Mouse (Mus musculus) erythroblast, adult 5-6 weeks (primary cell): Measurements from ENCODE around the gene Ccdc36. TPM values are rescaled to one million over a fixed set of nuclear protein-coding genes. Genes with fewer than 3 reads are reported as not detected.

ENCODE experiments used
- ATAC-seq: replicated peaks from 2 replicates; pipeline ENCODE4 v1.8.0; 2016; ENCODE audit warnings: moderate number of reproducible peaks, mild to moderate bottlenecking, moderate TSS enrichment, inconsistent platforms; ENCODE audit not compliant: poor library complexity, low FRiP score, severe bottlenecking
- total RNA-seq, 2 experiments: library from RNA; stranded (forward) in 1 of 2; stranded (reverse) in 1 of 2; fragments of 150-400 nt in 1 of 2; fragments of 200-764, 138-1000 nt in 1 of 2; gene quantifications; 2 replicates each; pipeline versions ENCODE4 v1.2.3 to v1.2.4; 2015 to 2017; ENCODE audit warnings: low replicate concordance in 2 of 2

Ccdc36 gene
- total RNA-seq, 2 experiments from 2014 or later = not detected

DNA sequence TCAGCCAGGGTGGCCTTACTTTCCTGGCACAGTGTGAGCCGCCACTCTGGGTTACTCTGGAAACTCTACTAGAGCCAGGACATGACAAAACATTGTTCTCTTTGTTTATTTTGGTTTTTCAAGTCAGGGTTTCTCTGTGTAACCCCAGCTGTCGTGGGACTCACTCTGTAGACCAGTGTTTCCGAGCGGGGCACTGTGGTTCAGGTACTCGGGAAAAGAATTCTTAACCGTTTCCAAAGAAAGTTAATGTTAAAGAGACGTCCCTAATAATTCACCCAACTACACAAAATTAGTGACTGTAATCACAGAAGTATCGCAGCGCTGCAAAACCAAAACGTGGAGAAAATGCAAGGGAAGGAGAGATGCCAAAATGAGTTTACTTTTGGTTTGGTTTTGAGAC is 39.7 kb downstream of the Ccdc36 start:
- ATAC-seq = no peak

DNA sequence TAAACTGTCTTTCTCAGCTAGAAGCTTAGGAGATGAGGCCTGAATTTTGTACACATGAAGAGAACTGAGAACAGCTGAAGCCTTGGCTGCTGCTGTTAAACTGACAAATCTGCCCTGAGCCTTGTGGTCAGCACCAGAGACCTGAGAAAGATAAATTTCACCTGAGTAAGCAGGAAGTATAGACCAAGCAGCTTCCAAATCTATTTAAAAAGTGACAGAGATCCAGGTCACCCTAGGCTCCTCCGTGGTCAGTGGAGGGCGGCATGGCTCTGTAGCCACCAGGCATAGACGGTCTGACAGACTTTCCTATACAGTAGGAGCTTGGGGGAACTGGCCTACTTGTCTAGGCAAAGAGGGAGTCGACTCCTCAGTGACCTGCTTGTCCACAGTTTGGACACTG is 41.5 kb downstream of the Ccdc36 start:
- no peak for ATAC-seq

GRCm38 (mm10) chr9:108385006-108385405 is 43.3 kb downstream of the Ccdc36 start:
- no peak for ATAC-seq

DNA sequence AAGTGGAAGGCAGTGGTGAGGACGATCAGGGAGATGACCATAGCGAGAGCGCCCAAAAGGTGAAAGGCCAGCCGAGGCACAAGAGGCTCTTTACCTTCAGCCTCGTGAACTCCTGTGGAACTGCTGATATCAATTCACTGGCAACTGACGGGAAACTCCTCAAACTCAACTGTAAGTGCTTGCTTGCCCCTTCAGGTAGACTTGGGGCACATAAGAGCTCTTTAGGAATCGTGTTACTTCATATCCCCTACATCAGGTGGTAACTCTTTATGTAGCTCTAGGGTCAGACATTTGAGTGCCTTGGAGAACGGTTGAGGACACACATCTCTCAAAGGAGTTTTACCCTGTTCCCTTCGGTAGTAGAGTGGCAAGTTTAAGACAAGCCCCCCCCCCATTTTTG is 46.9 kb downstream of the Ccdc36 start:
- no peak for ATAC-seq

DNA sequence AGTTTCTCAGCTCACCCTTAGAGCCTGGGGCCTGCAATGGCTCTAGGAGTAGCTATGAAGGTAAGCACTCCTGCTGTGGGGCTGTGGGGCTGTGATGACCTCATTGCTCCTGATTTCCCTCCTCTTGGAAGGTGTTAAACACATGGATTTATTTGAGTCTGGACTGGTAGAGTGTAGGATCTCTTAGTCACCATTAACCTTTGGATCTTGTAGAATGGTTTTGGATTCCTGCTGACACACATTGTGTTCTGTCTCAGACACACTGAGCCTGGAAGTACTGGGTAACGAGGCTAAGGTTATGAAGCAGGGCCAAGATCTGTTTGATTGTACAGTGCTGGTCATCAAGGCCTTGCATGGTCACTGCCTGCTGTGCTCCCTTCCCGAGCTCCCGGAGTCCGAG is 49.0 kb downstream of the Ccdc36 start:
- ATAC-seq = no peak

GRCm38 (mm10) chr9:108378736-108379135 is 49.5 kb downstream of the Ccdc36 start:
- no peak for ATAC-seq

- ATAC-seq = no peak
Observed at GRCm38 (mm10) chr9:108378234-108378633, 50.0 kb downstream of the Ccdc36 start.

Other genes with a start within 250 kb of the Ccdc36 start
- 0.38 and 1.0 TPM in 2 replicates for gene Bsn, start 238.1 kb downstream of the Ccdc36 start, total RNA-seq (2015; ENCODE audit: low replicate concordance)
- 1.3 and 2.0 TPM in 2 replicates for gene Bsn, start 238.1 kb downstream of the Ccdc36 start, total RNA-seq (2017; ENCODE audit: low replicate concordance)
- gene Dag1, start 164.5 kb downstream of the Ccdc36 start, total RNA-seq (2015; ENCODE audit: low replicate concordance) = 1.7 and 6.7 TPM in 2 replicates
- gene Dag1, start 164.5 kb downstream of the Ccdc36 start, total RNA-seq (2017; ENCODE audit: low replicate concordance) = 1.7 TPM in 2 replicates
- 0.58 TPM in 1 of 2 replicates, not detected in the other for gene Nicn1, start 138.1 kb downstream of the Ccdc36 start, total RNA-seq (2015; ENCODE audit: low replicate concordance)
- gene Nicn1, start 138.1 kb downstream of the Ccdc36 start, total RNA-seq (2017; ENCODE audit: low replicate concordance) = 1.0 TPM in 1 of 2 replicates, not detected in the other
- gene Amt, start 131.6 kb downstream of the Ccdc36 start, total RNA-seq (2015; ENCODE audit: low replicate concordance) = not detected in 2 replicates
- 0.51 TPM in 1 of 2 replicates, not detected in the other for gene Amt, start 131.6 kb downstream of the Ccdc36 start, total RNA-seq (2017; ENCODE audit: low replicate concordance)
- 149 and 157 TPM in 2 replicates for gene Rhoa, start 122.4 kb downstream of the Ccdc36 start, total RNA-seq (2015; ENCODE audit: low replicate concordance)
- gene Rhoa, start 122.4 kb downstream of the Ccdc36 start, total RNA-seq (2017; ENCODE audit: low replicate concordance) = 238 and 268 TPM in 2 replicates
- 6.1 and 9.2 TPM in 2 replicates for gene Tcta, start 122.3 kb downstream of the Ccdc36 start, total RNA-seq (2015; ENCODE audit: low replicate concordance)
- 4.1 and 4.5 TPM in 2 replicates for gene Tcta, start 122.3 kb downstream of the Ccdc36 start, total RNA-seq (2017; ENCODE audit: low replicate concordance)
- gene Gpx1, start 89.6 kb downstream of the Ccdc36 start, total RNA-seq (2015; ENCODE audit: low replicate concordance) = 5,168 and 5,395 TPM in 2 replicates
- 4,534 and 5,176 TPM in 2 replicates for gene Gpx1, start 89.6 kb downstream of the Ccdc36 start, total RNA-seq (2017; ENCODE audit: low replicate concordance)
- 158 and 217 TPM in 2 replicates for gene Usp4, start 80.6 kb downstream of the Ccdc36 start, total RNA-seq (2015; ENCODE audit: low replicate concordance)
- 141 and 164 TPM in 2 replicates for gene Usp4, start 80.6 kb downstream of the Ccdc36 start, total RNA-seq (2017; ENCODE audit: low replicate concordance)
- gene 1700102P08Rik, start 35.7 kb downstream of the Ccdc36 start, total RNA-seq (2015; ENCODE audit: low replicate concordance) = 7.3 and 8.6 TPM in 2 replicates
- 10.5 and 11.6 TPM in 2 replicates for gene 1700102P08Rik, start 35.7 kb downstream of the Ccdc36 start, total RNA-seq (2017; ENCODE audit: low replicate concordance)
- not detected in 2 replicates for gene BC048562, start 8.0 kb upstream of the Ccdc36 start, total RNA-seq (2015; ENCODE audit: low replicate concordance)
- gene BC048562, start 8.0 kb upstream of the Ccdc36 start, total RNA-seq (2017; ENCODE audit: low replicate concordance) = not detected in 2 replicates
- gene Ccdc71, start 32.0 kb upstream of the Ccdc36 start, total RNA-seq (2015; ENCODE audit: low replicate concordance) = 6.1 and 21.7 TPM in 2 replicates
- gene Ccdc71, start 32.0 kb upstream of the Ccdc36 start, total RNA-seq (2017; ENCODE audit: low replicate concordance) = 1.5 and 5.8 TPM in 2 replicates
- 0.77 and 2.9 TPM in 2 replicates for gene Klhdc8b, start 33.1 kb upstream of the Ccdc36 start, total RNA-seq (2015; ENCODE audit: low replicate concordance)
- gene Klhdc8b, start 33.1 kb upstream of the Ccdc36 start, total RNA-seq (2017; ENCODE audit: low replicate concordance) = 3.3 and 4.3 TPM in 2 replicates
- gene Lamb2, start 51.3 kb upstream of the Ccdc36 start, total RNA-seq (2015; ENCODE audit: low replicate concordance) = not detected in 2 replicates
- not detected in 2 replicates for gene Lamb2, start 51.3 kb upstream of the Ccdc36 start, total RNA-seq (2017; ENCODE audit: low replicate concordance)
- gene Usp19, start 62.1 kb upstream of the Ccdc36 start, total RNA-seq (2015; ENCODE audit: low replicate concordance) = 57.9 and 59.6 TPM in 2 replicates
- gene Usp19, start 62.1 kb upstream of the Ccdc36 start, total RNA-seq (2017; ENCODE audit: low replicate concordance) = 80.2 and 94.7 TPM in 2 replicates
- 18.6 and 69.2 TPM in 2 replicates for gene Qars, start 79.2 kb upstream of the Ccdc36 start, total RNA-seq (2015; ENCODE audit: low replicate concordance)
- gene Qars, start 79.2 kb upstream of the Ccdc36 start, total RNA-seq (2017; ENCODE audit: low replicate concordance) = 54.2 and 64.6 TPM in 2 replicates
- 26.9 and 40.5 TPM in 2 replicates for gene Qrich1, start 88.3 kb upstream of the Ccdc36 start, total RNA-seq (2015; ENCODE audit: low replicate concordance)
- 55.7 and 59.0 TPM in 2 replicates for gene Qrich1, start 88.3 kb upstream of the Ccdc36 start, total RNA-seq (2017; ENCODE audit: low replicate concordance)
- 64.2 and 120 TPM in 2 replicates for gene Impdh2, start 131.8 kb upstream of the Ccdc36 start, total RNA-seq (2015; ENCODE audit: low replicate concordance)
- 50.0 and 52.2 TPM in 2 replicates for gene Impdh2, start 131.8 kb upstream of the Ccdc36 start, total RNA-seq (2017; ENCODE audit: low replicate concordance)
- 8.3 and 15.9 TPM in 2 replicates for gene Ndufaf3, start 138.9 kb upstream of the Ccdc36 start, total RNA-seq (2015; ENCODE audit: low replicate concordance)
- 3.1 and 4.2 TPM in 2 replicates for gene Ndufaf3, start 138.9 kb upstream of the Ccdc36 start, total RNA-seq (2017; ENCODE audit: low replicate concordance)
- gene Dalrd3, start 141.4 kb upstream of the Ccdc36 start, total RNA-seq (2015; ENCODE audit: low replicate concordance) = 26.8 and 47.5 TPM in 2 replicates
- 10.3 and 11.4 TPM in 2 replicates for gene Dalrd3, start 141.4 kb upstream of the Ccdc36 start, total RNA-seq (2017; ENCODE audit: low replicate concordance)
- gene Wdr6, start 150.3 kb upstream of the Ccdc36 start, total RNA-seq (2015; ENCODE audit: low replicate concordance) = 2.1 and 4.0 TPM in 2 replicates
- 1.5 and 1.7 TPM in 2 replicates for gene Wdr6, start 150.3 kb upstream of the Ccdc36 start, total RNA-seq (2017; ENCODE audit: low replicate concordance)
- gene P4htm, start 169.2 kb upstream of the Ccdc36 start, total RNA-seq (2015; ENCODE audit: low replicate concordance) = not detected in 2 replicates
- 1.8 TPM in 1 of 2 replicates, not detected in the other for gene P4htm, start 169.2 kb upstream of the Ccdc36 start, total RNA-seq (2017; ENCODE audit: low replicate concordance)
- gene Arih2, start 220.9 kb upstream of the Ccdc36 start, total RNA-seq (2015; ENCODE audit: low replicate concordance) = 36.6 and 115 TPM in 2 replicates
- 83.3 and 101 TPM in 2 replicates for gene Arih2, start 220.9 kb upstream of the Ccdc36 start, total RNA-seq (2017; ENCODE audit: low replicate concordance)
- gene Slc25a20, start 233.6 kb upstream of the Ccdc36 start, total RNA-seq (2015; ENCODE audit: low replicate concordance) = 4.2 and 6.5 TPM in 2 replicates
- gene Slc25a20, start 233.6 kb upstream of the Ccdc36 start, total RNA-seq (2017; ENCODE audit: low replicate concordance) = 2.2 and 4.9 TPM in 2 replicates